Mouse (Mus musculus) lung, postnatal 0 days (tissue): ENCODE data around the gene Mrpl45. TPM values are rescaled to one million over a fixed set of nuclear protein-coding genes. Genes with fewer than 3 reads are reported as not detected.

Source experiments
- ATAC-seq: fragments of 200-750 bp; cut with Nextera tagmentation; 2 replicates; pipeline ENCODE4 v1.8.0; 2017; ENCODE audit warnings: moderate library complexity
- DNase-seq: peaks from one replicate; pipeline ENCODE4 v3.0.0-alpha.2; 2016; ENCODE audit warnings: low spot score
- H3K27ac ChIP-seq: fragments of 300-500 bp; sonication (generic); 2 replicates; pipeline ENCODE4 v1.5.1; 2014; ENCODE audit warnings: antibody characterized with exemption, mild to moderate bottlenecking, low read length, mixed read lengths
- H3K27me3 ChIP-seq: fragments of 300-500 bp; sonication (generic); replicated peaks from 2 replicates; pipeline ENCODE4 v1.6.1; 2014; ENCODE audit warnings: low read length, mixed read lengths; ENCODE audit not compliant: insufficient read depth
- H3K36me3 ChIP-seq: fragments of 300-500 bp; sonication (generic); 2 replicates; pipeline ENCODE4 v1.6.1; 2014; ENCODE audit warnings: low read length, mixed read lengths; ENCODE audit not compliant: insufficient read depth
- H3K4me1 ChIP-seq: fragments of 300-500 bp; sonication (generic); 2 replicates; pipeline ENCODE4 v1.6.1; 2014; ENCODE audit warnings: antibody characterized with exemption, low read depth, low read length, mixed read lengths; ENCODE audit not compliant: insufficient read depth
- H3K4me2 ChIP-seq: fragments of 300-500 bp; sonication (generic); replicated peaks from 2 replicates; pipeline ENCODE4 v1.6.1; 2014; ENCODE audit warnings: low read depth, mild to moderate bottlenecking, low read length, moderate library complexity, mixed read lengths
- H3K4me3 ChIP-seq: fragments of 300-500 bp; sonication (generic); 2 replicates; pipeline ENCODE4 v1.5.1; 2014; ENCODE audit warnings: low read depth, low read length
- H3K9ac ChIP-seq: fragments of 300-500 bp; sonication (generic); replicated peaks from 2 replicates; pipeline ENCODE4 v1.6.1; 2014; ENCODE audit warnings: low read depth, mild to moderate bottlenecking
- H3K9me3 ChIP-seq: fragments of 300-500 bp; sonication (generic); 2 replicates; pipeline ENCODE4 v1.6.1; 2016; ENCODE audit warnings: low read length, mixed read lengths
- CTCF ChIP-seq: IDR thresholded peaks from 2 replicates; pipeline ENCODE4 v1.5.1; 2016; ENCODE audit warnings: antibody characterized with exemption, mild to moderate bottlenecking
- EP300 ChIP-seq: IDR thresholded peaks from 2 replicates; pipeline ENCODE4 v1.6.1; 2016; ENCODE audit warnings: antibody characterized with exemption, mild to moderate bottlenecking, control low read depth
- WGBS: fragments of 180-500 bp; shearing (Covaris S2); extraction: QIAGEN DNeasy Blood & Tissue Kit; methylation state at CpG from one replicate; pipeline ENCODE4 v1.1.7; 2014; 5-methylcytosine and 5-hydroxymethylcytosine counted together
- polyA plus RNA-seq: library from polyadenylated mRNA; unstranded; fragments of >200 nt; fragmentation: Nextera tagmentation; extraction: Ambion mirVana; gene quantifications from 2 replicates; pipeline ENCODE4 v1.2.1, GENCODE M21; 2015

Mrpl45 gene
- polyA plus RNA-seq, 1 experiment from 2014 or later: 22.4 TPM

DNA sequence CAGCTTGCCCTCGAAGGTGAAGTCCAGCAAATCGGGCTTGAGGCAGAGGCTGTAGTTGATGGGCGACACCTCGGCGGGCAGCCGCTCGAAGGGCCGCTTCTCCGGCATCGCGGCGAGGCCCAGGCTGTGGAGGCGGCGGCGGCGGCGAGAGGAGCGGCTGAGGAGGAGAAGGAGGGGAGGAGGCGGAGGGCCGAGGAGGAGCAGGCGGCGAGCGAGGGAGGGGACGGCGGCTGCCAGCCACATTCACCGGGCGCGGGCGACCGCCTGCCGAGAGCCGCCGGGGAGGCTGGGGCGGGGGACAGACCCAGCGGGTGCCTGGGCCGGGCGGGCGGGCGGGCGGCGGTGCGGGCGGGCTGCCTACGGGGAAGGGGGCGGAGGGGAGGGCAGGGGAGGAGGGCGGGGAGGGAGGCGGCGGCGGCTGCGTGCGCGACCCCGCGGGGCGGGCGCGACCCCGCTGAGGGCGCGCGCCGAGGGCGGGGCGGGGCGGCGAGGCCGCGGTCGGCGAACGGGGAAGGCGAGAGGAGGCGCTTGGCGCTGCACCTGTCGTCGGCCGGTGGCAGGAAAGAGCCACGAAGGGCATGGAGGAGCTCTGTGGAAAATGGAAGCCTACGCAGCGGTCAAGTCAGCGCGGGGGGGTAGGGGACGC, 35.2 kb upstream of the Mrpl45 start, which contains the start of gene Npepps:
Gene Npepps (minus strand): TSS at position 423 of the 646 bp plus-strand sequence.
- Histone ChIP-seq H3K27me3 (no peaks in the 10 kb centered on the region), H3K4me1 (0 out of 2 replicates have a peak, but pooled peaks cover 3% of the 10 kb centered on the region), H3K4me2 (peak within 1 kb of the TSS; percentile 71), H3K4me3 (peak within 1 kb of the TSS; percentile 100), H3K27ac (peak within 1 kb of the TSS; percentile 98), H3K9ac (peak within 1 kb of the TSS; percentile 98), H3K9me3 (no peaks in the 10 kb centered on the region), H3K36me3 (no peaks in the 10 kb centered on the region)
- peak; percentile 81 for ATAC-seq
- TF ChIP-seq EP300 (no peak), CTCF (peak; percentile 24; the same call in 1 of the 2 replicates)
- WGBS: 1% methylated on average over 26 of the region's 83 CpGs
- DNase-seq: peak; percentile 82

DNA sequence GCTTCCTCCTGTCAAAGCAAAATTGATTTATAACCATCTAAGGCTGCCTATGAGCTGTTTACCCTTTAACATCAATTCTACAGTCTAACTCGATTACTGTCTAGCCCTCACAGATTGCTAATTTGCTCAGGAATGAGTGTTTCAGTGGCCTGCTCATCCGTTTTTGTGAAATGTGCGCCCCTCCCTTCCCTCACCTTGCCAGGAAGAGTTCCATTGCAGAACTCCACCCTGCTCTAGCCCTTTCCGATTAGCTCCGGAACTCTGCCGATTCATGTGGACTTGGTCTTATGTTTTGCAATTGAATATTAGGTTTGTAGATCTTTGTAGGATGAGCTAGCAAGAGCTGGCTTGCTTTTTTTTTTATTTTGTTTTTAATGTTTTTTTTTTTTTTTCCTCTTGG, 33.3 kb upstream of the Mrpl45 start:
- Histone ChIP-seq H3K4me3 (no peak overlapping the region), H3K36me3 (no peaks in the 10 kb centered on the region), H3K9me3 (no peaks in the 10 kb centered on the region), H3K27ac (no peak overlapping the region), H3K4me2 (no peak overlapping the region), H3K4me1 (0 out of 2 replicates have a peak, but pooled peaks cover 3% of the 10 kb centered on the region), H3K27me3 (no peaks in the 10 kb centered on the region), H3K9ac (no peak overlapping the region)
- 72% methylated on average over 6 of the region's 6 CpGs for WGBS
- no peak for ATAC-seq
- DNase-seq: no peak
- TF ChIP-seq EP300 (no peak), CTCF (no peak)

DNA sequence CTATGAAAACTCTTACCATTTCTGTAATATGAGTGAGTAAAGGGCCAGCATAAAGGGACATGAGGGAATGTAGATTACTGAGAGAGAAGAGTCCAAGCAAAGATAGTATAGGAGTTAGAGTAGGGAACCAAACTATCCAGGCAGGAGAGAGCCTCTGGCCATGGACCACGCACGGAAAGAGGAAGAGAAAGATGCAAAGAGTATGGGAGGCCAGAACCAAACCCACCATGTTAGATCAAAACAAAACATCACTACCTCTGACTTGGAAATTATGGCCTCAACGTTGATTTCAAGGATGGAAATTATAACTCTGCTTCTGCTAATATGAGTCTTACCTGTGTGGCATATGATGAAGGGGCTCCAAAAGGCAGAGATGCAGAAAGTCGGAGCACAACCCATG, 30.7 kb upstream of the Mrpl45 start:
- WGBS: 65% methylated on average over 4 of the region's 4 CpGs

DNA sequence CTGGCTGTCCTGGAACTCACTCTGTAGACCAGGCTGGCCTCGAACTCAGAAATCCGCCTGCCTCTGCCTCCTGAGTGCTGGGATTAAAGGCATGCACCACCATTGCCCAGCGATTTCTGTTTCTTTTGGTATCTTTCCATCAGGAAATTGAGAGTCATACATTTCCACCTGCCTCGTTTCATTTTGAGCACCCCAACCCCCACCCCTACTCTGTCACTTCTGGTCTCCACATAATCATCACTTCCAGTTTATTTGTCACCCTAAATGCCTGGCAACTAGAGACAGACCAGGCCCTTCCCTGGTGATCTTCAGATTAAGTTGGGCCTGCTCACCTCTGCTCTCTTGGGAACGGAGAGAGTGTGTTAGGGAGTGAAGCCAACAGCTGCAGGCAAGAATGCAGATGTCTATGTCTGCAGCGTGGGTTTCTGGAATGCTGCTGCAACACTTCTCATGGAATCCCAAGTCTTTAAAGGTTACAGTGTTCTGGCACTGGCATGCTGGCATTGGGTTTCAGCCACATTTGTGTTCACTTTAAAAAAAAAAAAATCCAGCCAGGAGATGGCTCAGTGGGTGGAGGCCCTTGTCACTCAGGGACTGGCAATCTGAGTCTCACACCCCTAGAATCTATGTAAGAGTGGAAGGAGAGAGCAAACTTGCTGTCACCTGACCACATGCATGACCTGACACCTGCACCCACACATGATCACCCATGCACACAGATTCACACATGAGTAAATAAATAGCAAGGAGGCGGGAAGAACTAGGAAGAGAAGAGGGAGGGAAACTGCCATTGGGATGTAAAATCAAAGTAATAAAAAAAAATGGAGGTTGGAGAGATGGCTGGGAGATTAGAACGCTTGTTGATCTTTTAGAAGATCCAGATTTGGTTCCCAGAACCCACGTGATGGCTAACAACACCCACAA, 29.4 kb upstream of the Mrpl45 start:
- Histone ChIP-seq H3K9me3 (no peaks in the 10 kb centered on the region), H3K4me2 (no peak overlapping the region), H3K9ac (no peak overlapping the region), H3K27me3 (no peaks in the 10 kb centered on the region), H3K4me1 (no peaks in the 10 kb centered on the region), H3K27ac (no peak overlapping the region), H3K4me3 (no peak overlapping the region), H3K36me3 (no peaks in the 10 kb centered on the region)
- TF ChIP-seq EP300: no peak
- no peak for TF ChIP-seq CTCF
- no peak for ATAC-seq
- 60% methylated on average over 8 of the region's 9 CpGs for WGBS
- no peak for DNase-seq

More for the DNA sequence above, 30.7 kb upstream of the Mrpl45 start:
- Histone ChIP-seq H3K9ac (no peak overlapping the region), H3K4me2 (no peak overlapping the region), H3K9me3 (no peaks in the 10 kb centered on the region), H3K4me3 (no peak overlapping the region), H3K4me1 (no peaks in the 10 kb centered on the region), H3K27me3 (no peaks in the 10 kb centered on the region), H3K27ac (no peak overlapping the region), H3K36me3 (no peaks in the 10 kb centered on the region)
- DNase-seq (no peak), ATAC-seq (no peak)
- no peak for TF ChIP-seq CTCF

DNA sequence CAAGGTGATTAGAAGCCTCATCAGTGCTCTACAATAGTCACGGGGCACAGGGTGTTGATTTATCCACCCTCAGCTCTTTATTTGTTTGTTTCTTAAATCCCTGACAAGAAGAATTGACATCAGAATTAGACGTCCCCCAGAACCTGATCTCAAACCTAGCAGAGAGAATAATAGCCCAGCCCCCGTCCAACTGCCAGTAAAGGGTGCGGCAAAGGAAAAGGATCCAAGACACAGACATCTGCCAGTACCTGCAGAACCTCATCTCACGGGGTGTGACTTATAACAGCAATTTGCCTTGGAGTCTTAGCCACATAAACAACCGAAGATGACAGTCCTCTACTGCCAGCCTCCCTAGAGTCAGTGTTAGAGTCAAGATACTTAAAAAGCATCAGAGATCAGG, 28.5 kb upstream of the Mrpl45 start:
- 32% methylated on average over 6 of the region's 6 CpGs for WGBS
- Histone ChIP-seq H3K4me2 (no peak overlapping the region), H3K9me3 (no peaks in the 10 kb centered on the region), H3K27ac (no peak overlapping the region), H3K9ac (no peak overlapping the region), H3K4me3 (no peak overlapping the region), H3K4me1 (no peaks in the 10 kb centered on the region), H3K36me3 (no peaks in the 10 kb centered on the region), H3K27me3 (no peaks in the 10 kb centered on the region)
- TF ChIP-seq CTCF: no peak
- no peak for TF ChIP-seq EP300
- DNase-seq: no peak
- ATAC-seq: no peak

DNA sequence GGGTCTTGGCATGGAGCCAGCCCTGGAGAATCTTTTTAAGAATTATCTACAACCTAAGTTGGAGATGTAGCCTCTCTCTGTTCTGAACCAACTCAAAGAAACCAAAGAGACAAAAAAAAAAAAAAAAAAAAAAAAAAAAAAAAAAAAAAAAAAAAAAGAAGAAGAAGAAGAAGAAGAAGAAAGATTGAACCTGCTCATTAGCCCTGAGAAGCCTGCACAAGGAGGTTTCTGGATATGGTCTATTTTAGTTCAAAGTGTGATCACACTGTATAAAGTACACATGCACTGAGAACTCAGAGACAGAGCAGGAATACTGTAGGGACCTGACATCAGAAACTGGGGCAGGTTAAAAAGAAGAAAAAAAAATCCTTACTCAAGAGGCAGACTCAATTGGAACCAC, 27.9 kb upstream of the Mrpl45 start:
- Histone ChIP-seq H3K9me3 (no peaks in the 10 kb centered on the region), H3K27me3 (no peaks in the 10 kb centered on the region), H3K27ac (no peak overlapping the region), H3K36me3 (no peaks in the 10 kb centered on the region), H3K9ac (no peak overlapping the region), H3K4me3 (no peak overlapping the region), H3K4me1 (no peaks in the 10 kb centered on the region), H3K4me2 (no peak overlapping the region)
- DNase-seq (no peak), ATAC-seq (no peak)
- TF ChIP-seq CTCF: no peak
- TF ChIP-seq EP300: no peak
